Mouse (Mus musculus) heart, embryonic 14.5 days (tissue): ENCODE results near the gene Vwa8. TPM values are rescaled to one million over a fixed set of nuclear protein-coding genes. Genes with fewer than 3 reads are reported as not detected.

ENCODE experiments used
- ATAC-seq: fragments of 200-750 bp; cut with Nextera tagmentation; 2 replicates; pipeline ENCODE4 v1.8.0; 2017; ENCODE audit warnings: low read depth, moderate TSS enrichment; ENCODE audit not compliant: insufficient number of reproducible peaks, insufficient read depth, low FRiP score
- H3K27ac ChIP-seq, 2 experiments: fragments of 200-500 bp in 1 of 2; fragments of 300-500 bp in 1 of 2; sonication (generic) in 1 of 2; replicated peaks in 1 of 2; 2 replicates each; pipeline ENCODE4 v1.5.1; 2012 to 2014; ENCODE audit warnings: low read depth in 2 of 2, low read length in 2 of 2, control low read depth in 1 of 2, mild to moderate bottlenecking in 1 of 2, mixed read lengths in 1 of 2; ENCODE audit not compliant: control insufficient read depth in 1 of 2, insufficient read depth in 1 of 2
- H3K27me3 ChIP-seq: fragments of 300-500 bp; sonication (generic); 2 replicates; pipeline ENCODE4 v1.6.1; 2014; ENCODE audit warnings: mild to moderate bottlenecking, low read length, control low read depth; ENCODE audit not compliant: control insufficient read depth, insufficient read depth
- H3K36me3 ChIP-seq: fragments of 300-500 bp; sonication (generic); 2 replicates; pipeline ENCODE4 v1.6.1; 2014; ENCODE audit warnings: mild to moderate bottlenecking, control low read depth, low read length, mixed read lengths; ENCODE audit not compliant: control insufficient read depth, insufficient read depth
- H3K4me1 ChIP-seq, 2 experiments: fragments of 200-500 bp in 1 of 2; fragments of 300-500 bp in 1 of 2; sonication (generic) in 1 of 2; 2 replicates each; pipeline ENCODE4 v1.6.1; 2012 to 2014; ENCODE audit warnings: low read length in 2 of 2, control low read depth in 1 of 2, mixed read lengths in 1 of 2; ENCODE audit not compliant: control insufficient read depth in 2 of 2, insufficient read depth in 2 of 2
- H3K4me2 ChIP-seq: fragments of 300-500 bp; sonication (generic); 2 replicates; pipeline ENCODE4 v1.6.1; 2014; ENCODE audit warnings: mild to moderate bottlenecking, low read length
- H3K4me3 ChIP-seq, 2 experiments: fragments of 200-500 bp in 1 of 2; fragments of 300-500 bp in 1 of 2; sonication (generic) in 1 of 2; 2 replicates each; pipeline ENCODE4 v1.5.1; 2012 to 2014; ENCODE audit warnings: low read length in 2 of 2, mild to moderate bottlenecking in 2 of 2, control low read depth in 1 of 2, low read depth in 1 of 2, moderate library complexity in 1 of 2; ENCODE audit not compliant: control insufficient read depth in 1 of 2, insufficient read depth in 1 of 2
- H3K9ac ChIP-seq: fragments of 300-500 bp; sonication (generic); 2 replicates; pipeline ENCODE4 v1.6.1; 2014; ENCODE audit warnings: mild to moderate bottlenecking, low read length
- H3K9me3 ChIP-seq: fragments of 300-500 bp; sonication (generic); 2 replicates; pipeline ENCODE4 v1.6.1; 2016; ENCODE audit warnings: low read length, control low read depth; ENCODE audit not compliant: control insufficient read depth
- WGBS: fragments of 180-500 bp; shearing (Covaris S2); extraction: QIAGEN DNeasy Blood & Tissue Kit; methylation state at CpG from one replicate; pipeline ENCODE4 v1.1.7; 2014; 5-methylcytosine and 5-hydroxymethylcytosine counted together
- polyA plus RNA-seq: library from polyadenylated mRNA; unstranded; fragments of >200 nt; fragmentation: Nextera tagmentation; extraction: Ambion mirVana; gene quantifications from 2 replicates; pipeline ENCODE4 v1.2.1, GENCODE M21; 2014

Gene Vwa8
- polyA plus RNA-seq, 1 experiment from 2014 or later: 23.1 TPM

DNA sequence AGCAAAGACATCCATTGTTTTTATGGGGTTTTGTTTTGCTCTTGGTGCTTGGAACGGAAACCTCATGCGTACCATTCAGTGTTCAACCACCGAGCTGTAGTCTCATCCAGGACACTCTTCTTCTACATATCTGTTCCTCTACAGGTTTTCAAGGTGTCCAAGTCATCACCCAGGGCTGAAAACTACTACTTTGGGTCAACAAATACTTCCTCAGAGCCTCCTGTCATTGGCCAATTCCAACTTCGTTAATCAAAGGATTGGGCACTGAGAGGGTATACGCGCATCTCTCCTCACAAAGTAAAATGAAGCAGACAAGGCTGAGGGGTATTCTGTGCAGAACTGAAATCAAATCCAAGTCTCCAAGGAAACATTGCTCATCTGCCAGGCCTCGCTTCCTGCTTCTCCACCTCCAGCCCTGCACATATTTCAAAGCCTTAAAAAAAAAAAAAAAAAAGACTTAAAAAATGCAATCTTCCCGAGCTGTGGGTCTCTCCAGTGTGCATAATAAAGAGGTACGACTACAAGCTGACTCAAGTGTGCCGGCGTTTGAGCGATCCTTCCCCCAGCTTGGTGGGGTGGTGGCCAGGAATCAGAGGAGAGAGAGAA lies 374.7 kb downstream of the Vwa8 start:
- Histone ChIP-seq H3K4me2 (no peak overlapping the region), H3K9ac (no peak overlapping the region), H3K4me1 (peaks cover 16 to 20% of the 10 kb centered on the region in 2 experiments), H3K9me3 (no peaks in the 10 kb centered on the region), H3K4me3 (no peak overlapping the region), H3K36me3 (no peaks in the 10 kb centered on the region), H3K27me3 (peaks cover 45% of the 10 kb centered on the region), H3K27ac (no peak overlapping the region)
- ATAC-seq: no peak
- WGBS: 91% methylated on average over 12 of the region's 12 CpGs

DNA sequence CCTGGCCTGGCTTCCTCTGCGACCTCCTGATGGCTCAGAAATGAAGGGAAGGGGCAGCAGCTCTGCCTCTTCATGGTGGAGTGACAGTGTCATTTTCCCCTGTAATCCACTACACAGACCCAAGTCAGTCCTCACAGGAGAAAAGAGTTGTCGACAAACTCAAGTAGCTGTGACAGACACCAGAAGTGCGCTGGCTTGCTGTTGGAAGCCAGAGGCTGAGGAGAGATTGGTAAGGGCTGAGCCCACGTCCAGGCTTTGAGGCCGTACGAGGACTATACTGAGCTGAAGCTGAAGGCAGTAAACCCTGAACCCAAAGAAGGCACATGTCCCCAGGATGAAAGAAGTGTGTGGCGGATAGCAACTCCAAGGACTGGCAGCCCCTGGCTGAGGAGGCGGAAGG lies 376.6 kb downstream of the Vwa8 start:
- peaks cover 47% of the 10 kb centered on the region for H3K27me3 ChIP-seq
- H3K4me1 ChIP-seq: peaks cover 16 to 20% of the 10 kb centered on the region in 2 experiments
- ATAC-seq: peak; percentile 83
- H3K27ac ChIP-seq: peak overlapping the region; percentile 39 to 50; a peak in 3 of 4 replicates
- no peak overlapping the region for H3K9ac ChIP-seq
- 30% methylated on average over 8 of the region's 8 CpGs for WGBS
- no peak overlapping the region for H3K4me3 ChIP-seq
- H3K9me3 ChIP-seq: no peaks in the 10 kb centered on the region
- H3K4me2 ChIP-seq: peak overlapping the region; percentile 3; the same call in 1 of the 2 replicates
- no peaks in the 10 kb centered on the region for H3K36me3 ChIP-seq

DNA sequence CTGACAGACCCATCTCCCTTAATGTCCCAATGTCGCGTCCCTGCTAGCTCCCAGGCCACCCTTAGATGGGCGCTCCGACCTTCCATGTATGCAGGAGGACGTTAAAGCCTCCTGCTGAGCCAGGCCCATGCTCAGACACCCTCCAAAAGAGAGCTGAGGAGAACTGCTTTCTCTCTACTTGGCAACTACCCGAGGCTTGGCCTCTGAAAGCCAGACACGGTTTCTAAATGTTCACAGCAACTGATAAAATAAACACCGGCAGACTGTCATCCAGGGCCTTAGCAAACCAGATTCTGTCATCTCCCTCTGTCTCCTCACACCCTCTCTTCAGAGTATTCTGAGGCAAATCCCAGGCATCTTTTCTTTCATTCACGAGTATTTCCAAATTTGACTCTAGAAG lies 377.2 kb downstream of the Vwa8 start:
- WGBS: 34% methylated on average over 9 of the region's 9 CpGs
- Histone ChIP-seq H3K27me3 (peaks cover 53% of the 10 kb centered on the region), H3K36me3 (no peaks in the 10 kb centered on the region), H3K4me1 (peaks cover 16 to 20% of the 10 kb centered on the region in 2 experiments), H3K27ac (peak overlapping the region in 1 of 2 experiments; percentile 50; a peak in 1 of 4 replicates), H3K9me3 (no peaks in the 10 kb centered on the region), H3K9ac (no peak overlapping the region), H3K4me3 (no peak overlapping the region), H3K4me2 (peak overlapping the region; percentile 3; the same call in 1 of the 2 replicates)
- no peak for ATAC-seq

DNA sequence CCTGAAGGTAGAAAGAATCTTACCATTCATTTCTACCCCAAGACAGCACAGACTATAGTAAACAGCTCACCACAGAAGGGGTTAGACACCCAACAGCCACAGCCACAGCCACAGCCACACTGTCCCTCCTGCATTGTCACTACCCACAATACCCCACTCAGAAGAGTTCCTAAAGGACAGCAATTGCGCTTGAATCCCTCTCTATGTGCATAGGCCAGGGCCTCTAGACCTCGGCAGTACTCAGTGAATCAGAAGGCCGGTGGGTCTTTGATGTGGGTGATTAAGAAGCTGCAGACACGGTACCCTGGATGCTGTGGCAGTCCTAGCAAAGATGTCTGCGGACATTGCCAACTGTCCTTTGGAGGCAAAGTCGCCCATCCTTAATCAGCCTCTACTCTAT lies 377.9 kb downstream of the Vwa8 start:
- 91% methylated on average over 6 of the region's 6 CpGs for WGBS
- Histone ChIP-seq H3K9me3 (no peaks in the 10 kb centered on the region), H3K9ac (no peak overlapping the region), H3K36me3 (no peaks in the 10 kb centered on the region), H3K4me3 (no peak overlapping the region), H3K27me3 (peaks cover 60% of the 10 kb centered on the region), H3K4me2 (no peak overlapping the region), H3K27ac (no peak overlapping the region), H3K4me1 (peaks cover 16 to 20% of the 10 kb centered on the region in 2 experiments)
- ATAC-seq: no peak

DNA sequence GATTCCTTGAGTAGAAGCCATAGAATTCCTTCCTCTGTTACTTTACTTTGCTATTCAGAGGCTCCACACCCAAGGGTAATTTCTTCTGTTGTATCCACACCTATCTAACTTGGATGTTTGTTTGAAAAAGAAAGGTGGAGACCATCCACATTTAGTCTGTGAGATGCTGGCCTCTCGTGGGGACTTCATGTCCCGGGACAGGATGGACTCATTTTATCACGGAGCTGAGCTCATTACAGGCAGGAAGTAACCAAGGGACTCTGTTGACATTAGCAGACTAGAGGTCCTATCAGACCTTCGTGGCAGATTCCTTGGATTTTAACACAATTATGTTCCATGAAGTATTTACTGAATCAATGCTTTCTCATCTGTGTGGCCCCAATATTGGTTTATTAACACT lies 379.1 kb downstream of the Vwa8 start:
- H3K9ac ChIP-seq: no peak overlapping the region
- peaks cover 69% of the 10 kb centered on the region for H3K27me3 ChIP-seq
- no peak overlapping the region for H3K4me3 ChIP-seq
- no peak overlapping the region for H3K4me2 ChIP-seq
- peaks cover 14 to 20% of the 10 kb centered on the region in 2 experiments for H3K4me1 ChIP-seq
- 46% methylated on average over 4 of the region's 4 CpGs for WGBS
- H3K27ac ChIP-seq: no peak overlapping the region
- no peaks in the 10 kb centered on the region for H3K36me3 ChIP-seq
- H3K9me3 ChIP-seq: no peaks in the 10 kb centered on the region
- no peak for ATAC-seq

DNA sequence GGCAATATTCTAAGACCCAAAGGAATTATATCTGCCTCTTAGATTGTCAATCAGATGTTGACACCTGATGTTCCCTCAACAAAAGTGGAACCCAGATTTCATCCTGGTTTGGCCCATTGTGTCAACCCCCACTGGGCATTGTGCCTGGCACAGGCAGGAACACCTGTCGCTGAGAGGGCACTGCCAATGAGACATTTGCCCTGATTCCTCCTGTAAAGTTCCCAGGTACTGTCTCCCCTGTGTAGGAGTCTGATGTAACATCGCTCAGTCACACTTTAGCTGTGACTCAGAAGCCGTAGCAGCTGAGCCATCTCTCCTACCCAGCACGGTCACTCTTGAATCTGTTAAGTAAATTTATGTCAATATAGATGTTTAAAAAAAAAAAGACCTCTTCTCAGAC lies 382.8 kb downstream of the Vwa8 start:
- no peak for ATAC-seq
- peaks cover 73% of the 10 kb centered on the region for H3K27me3 ChIP-seq
- 85% methylated on average over 4 of the region's 4 CpGs for WGBS

DNA sequence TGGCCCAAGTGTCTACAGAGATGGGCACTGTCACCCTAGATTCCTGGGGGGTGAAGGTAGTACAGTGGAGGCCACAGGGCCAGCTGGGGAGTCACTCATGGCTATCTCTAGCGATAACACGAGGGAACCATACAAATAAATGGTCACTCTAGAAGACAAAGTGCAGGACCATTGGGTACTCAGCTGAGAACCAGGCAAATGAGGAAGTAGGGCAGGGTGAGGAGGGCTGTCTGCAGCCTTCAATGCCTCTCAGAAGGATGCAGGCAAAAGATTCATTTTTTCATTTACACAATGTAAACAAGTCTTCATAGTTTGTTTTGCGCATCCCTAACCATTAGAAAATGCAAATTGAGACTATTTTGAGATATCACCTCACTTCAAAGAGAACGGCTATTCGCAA lies 384.8 kb downstream of the Vwa8 start:
- H3K9me3 ChIP-seq: no peaks in the 10 kb centered on the region
- no peak for ATAC-seq
- H3K4me2 ChIP-seq: no peak overlapping the region
- H3K27ac ChIP-seq: no peak overlapping the region
- peaks cover 0 to 2% of the 10 kb centered on the region in 2 experiments; a peak in 1 of 4 replicates for H3K4me1 ChIP-seq
- WGBS: 70% methylated on average over 5 of the region's 5 CpGs
- H3K4me3 ChIP-seq: no peak overlapping the region
- no peaks in the 10 kb centered on the region for H3K36me3 ChIP-seq
- no peak overlapping the region for H3K9ac ChIP-seq
- H3K27me3 ChIP-seq: peaks cover 64% of the 10 kb centered on the region

More for the DNA sequence above, 382.8 kb downstream of the Vwa8 start:
- Histone ChIP-seq H3K36me3 (no peaks in the 10 kb centered on the region), H3K4me3 (no peak overlapping the region), H3K9me3 (no peaks in the 10 kb centered on the region), H3K9ac (no peak overlapping the region), H3K4me2 (no peak overlapping the region), H3K27ac (no peak overlapping the region), H3K4me1 (peaks cover 2 to 3% of the 10 kb centered on the region in 2 experiments; a peak in 3 of 4 replicates)

DNA sequence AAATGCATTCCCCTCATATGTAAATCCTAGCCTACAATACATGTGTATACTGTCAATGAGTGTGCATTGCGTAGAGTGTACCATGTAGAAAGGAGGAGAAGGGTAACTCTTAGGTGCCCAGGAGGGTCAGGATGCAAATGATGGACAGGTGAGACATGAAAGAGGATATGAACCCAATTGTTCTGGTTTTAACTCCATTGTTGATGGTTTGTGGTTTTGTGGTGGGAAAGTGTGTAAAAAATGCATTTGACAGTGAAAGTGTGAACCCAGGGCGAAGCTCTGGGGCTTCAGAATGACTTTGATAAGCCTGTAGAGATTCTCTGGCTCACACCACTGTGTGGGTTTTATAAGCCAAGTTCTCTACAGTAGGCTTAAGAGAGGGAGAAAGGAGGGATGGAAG lies 385.7 kb downstream of the Vwa8 start:
- no peaks in the 10 kb centered on the region for H3K36me3 ChIP-seq
- no peak overlapping the region for H3K9ac ChIP-seq
- H3K4me2 ChIP-seq: no peak overlapping the region
- H3K27ac ChIP-seq: no peak overlapping the region
- no peaks in the 10 kb centered on the region for H3K9me3 ChIP-seq
- H3K27me3 ChIP-seq: peaks cover 57% of the 10 kb centered on the region
- H3K4me1 ChIP-seq: peaks cover 0 to 5% of the 10 kb centered on the region in 2 experiments; a peak in 2 of 4 replicates
- 97% methylated on average over 2 of the region's 2 CpGs for WGBS
- ATAC-seq: no peak
- H3K4me3 ChIP-seq: no peak overlapping the region
